Mouse (Mus musculus): ENCODE data around the gene Pex11a. TPM values are rescaled to one million over a fixed set of nuclear protein-coding genes. Genes with fewer than 3 reads are reported as not detected.

Pex11a gene
- polyA plus RNA-seq (2015; fragmentation: Nextera tagmentation; extraction: Ambion mirVana): 6.6 and 6.8 TPM in 2 replicates

DNA sequence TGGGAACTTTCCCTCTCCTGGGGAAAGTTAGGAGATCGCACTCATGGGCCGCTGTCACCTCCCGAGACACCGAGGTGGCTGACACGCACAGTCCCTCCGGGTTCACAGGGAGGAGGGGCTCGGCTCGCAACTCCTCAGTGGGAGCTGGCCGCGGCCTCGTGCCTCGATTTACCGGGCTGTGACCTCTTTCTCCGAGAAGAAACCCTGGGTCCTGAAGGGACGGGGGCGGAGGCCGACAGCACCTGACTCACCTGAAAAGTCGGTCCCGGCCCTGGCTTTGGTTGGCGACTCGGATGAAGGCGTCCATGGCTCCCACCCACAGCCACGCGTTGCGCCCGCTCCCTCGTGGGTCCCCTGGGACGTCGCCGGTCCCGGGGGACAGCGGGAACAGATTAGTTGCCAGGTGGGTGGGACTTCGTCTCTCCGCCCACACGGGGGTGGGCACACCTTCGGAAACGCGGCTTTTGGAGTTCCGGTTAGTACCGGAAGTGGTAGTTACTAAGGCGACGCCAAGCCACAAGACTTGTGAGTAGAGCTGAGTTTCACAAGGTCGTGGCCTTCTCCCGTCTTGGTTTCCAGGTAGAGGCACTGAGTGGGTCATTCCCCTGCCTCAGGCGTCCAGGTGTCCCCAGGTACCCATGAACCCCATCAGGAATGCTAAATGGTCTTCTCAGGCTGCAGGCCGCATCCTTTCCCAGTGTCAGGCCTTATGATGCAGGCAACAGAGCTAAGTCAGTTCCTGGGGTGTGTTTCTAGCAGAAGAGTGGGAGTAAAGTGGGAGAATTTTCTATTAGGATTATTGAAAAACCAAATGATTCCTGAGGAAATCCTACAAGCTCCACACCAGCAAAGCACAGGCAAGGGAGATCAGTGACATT lies at the start of gene Pex11a, which contains the start of gene Wdr93:
Pex11a (minus strand) TSS at position 473 of the 878 bp plus-strand sequence.
Wdr93 (plus strand) TSS at position 505 of the 878 bp plus-strand sequence.

DNA sequence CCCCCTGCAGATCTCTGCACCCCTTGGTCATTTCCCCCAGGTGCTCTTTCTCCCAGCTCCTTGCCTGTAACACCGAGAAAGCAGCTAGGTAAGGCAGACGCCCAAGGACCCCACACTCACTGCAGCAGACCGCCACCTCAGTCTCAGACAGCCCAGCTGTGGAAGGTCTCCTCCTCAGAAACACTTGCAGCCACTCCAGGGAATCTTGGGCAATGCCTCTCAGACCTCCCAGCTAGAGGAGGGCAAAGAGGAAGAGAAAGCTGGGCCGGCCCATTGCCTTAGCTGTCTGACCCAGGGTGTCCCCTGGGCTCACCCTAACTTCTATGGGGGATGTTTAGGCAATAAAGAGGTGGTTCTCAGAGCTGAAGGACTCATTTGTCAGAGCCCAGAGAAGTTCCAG lies 10.3 kb downstream of the Pex11a start, which contains the start of gene Plin1:
Plin1 (minus strand) TSS at position 282 of the 400 bp plus-strand sequence.

DNA sequence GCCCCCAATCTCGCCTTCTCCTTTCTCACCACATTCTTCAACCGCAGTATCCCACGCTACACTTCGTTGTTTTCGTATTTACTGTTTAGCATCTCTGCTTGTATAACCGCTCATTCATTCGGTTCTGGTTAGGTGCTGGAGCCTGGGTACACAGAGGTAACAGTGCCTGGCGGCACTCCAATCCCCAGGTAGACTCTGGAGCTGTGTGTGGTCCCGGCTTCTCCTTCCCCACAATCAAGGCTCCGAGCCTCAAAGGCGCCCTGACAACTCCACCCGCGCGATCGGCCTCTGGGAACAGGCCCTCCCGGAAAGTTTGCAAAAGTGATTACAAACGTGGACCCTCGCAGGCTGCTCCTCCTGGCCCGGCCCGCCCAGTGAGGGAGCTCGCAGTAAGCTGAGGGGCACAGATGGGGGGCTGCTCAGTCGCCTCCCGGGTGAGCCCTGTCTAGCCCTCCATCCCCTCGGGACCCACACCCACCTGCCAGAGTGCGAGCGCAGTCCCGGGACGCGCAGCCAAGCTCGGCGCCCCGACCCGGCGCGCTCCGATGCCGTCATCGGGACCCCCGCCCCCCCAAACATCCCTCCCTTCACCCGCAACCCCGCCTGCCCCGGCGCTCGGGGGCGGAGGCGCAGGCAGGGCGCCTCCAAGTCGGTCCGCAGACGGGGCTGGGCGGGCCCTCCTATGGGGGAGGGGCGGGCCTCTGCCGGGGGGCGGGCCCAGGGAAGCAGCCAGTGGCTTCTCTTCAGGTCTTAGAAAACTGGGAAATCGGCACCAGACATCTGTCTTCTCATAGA lies 27.5 kb downstream of the Pex11a start, which contains the start of gene Kif7:
Kif7 (minus strand) TSS at position 534 of the 795 bp plus-strand sequence.

Other genes starting within 250 kb of the Pex11a start
- 0.24 TPM in 1 of 2 replicates, not detected in the other for gene Rhcg, start 125.5 kb downstream of the Pex11a start, polyA plus RNA-seq (2015; fragmentation: Nextera tagmentation; extraction: Ambion mirVana)
- gene Ticrr, start 82.9 kb downstream of the Pex11a start, polyA plus RNA-seq (2015; fragmentation: Nextera tagmentation; extraction: Ambion mirVana): 0.98 and 1.5 TPM in 2 replicates
- gene Kif7, start 27.4 kb downstream of the Pex11a start, polyA plus RNA-seq (2015; fragmentation: Nextera tagmentation; extraction: Ambion mirVana): 1.7 and 2.1 TPM in 2 replicates
- gene Plin1, start 10.2 kb downstream of the Pex11a start, polyA plus RNA-seq (2015; fragmentation: Nextera tagmentation; extraction: Ambion mirVana): not detected in 2 replicates
- gene Wdr93, start within 50 bp of the Pex11a start, polyA plus RNA-seq (2015; fragmentation: Nextera tagmentation; extraction: Ambion mirVana): not detected in 2 replicates
- not detected in 2 replicates for gene Mesp1, start 50.7 kb upstream of the Pex11a start, polyA plus RNA-seq (2015; fragmentation: Nextera tagmentation; extraction: Ambion mirVana)
- gene Mesp2, start 67.6 kb upstream of the Pex11a start, polyA plus RNA-seq (2015; fragmentation: Nextera tagmentation; extraction: Ambion mirVana): 0.18 TPM in 2 replicates
- 10.7 and 13.1 TPM in 2 replicates for gene Anpep, start 117.9 kb upstream of the Pex11a start, polyA plus RNA-seq (2015; fragmentation: Nextera tagmentation; extraction: Ambion mirVana)
- 16.7 and 20.4 TPM in 2 replicates for gene Ap3s2, start 177.5 kb upstream of the Pex11a start, polyA plus RNA-seq (2015; fragmentation: Nextera tagmentation; extraction: Ambion mirVana)
- gene Arpin, start 192.2 kb upstream of the Pex11a start, polyA plus RNA-seq (2015; fragmentation: Nextera tagmentation; extraction: Ambion mirVana): 24.4 and 29.4 TPM in 2 replicates